Mouse (Mus musculus): Measurements from ENCODE around the gene Cpvl. TPM values are rescaled to one million over a fixed set of nuclear protein-coding genes. Genes with fewer than 3 reads are reported as not detected.

Cpvl gene
- polyA plus RNA-seq, 1 experiment from 2014 or later, result 0.18 TPM

DNA sequence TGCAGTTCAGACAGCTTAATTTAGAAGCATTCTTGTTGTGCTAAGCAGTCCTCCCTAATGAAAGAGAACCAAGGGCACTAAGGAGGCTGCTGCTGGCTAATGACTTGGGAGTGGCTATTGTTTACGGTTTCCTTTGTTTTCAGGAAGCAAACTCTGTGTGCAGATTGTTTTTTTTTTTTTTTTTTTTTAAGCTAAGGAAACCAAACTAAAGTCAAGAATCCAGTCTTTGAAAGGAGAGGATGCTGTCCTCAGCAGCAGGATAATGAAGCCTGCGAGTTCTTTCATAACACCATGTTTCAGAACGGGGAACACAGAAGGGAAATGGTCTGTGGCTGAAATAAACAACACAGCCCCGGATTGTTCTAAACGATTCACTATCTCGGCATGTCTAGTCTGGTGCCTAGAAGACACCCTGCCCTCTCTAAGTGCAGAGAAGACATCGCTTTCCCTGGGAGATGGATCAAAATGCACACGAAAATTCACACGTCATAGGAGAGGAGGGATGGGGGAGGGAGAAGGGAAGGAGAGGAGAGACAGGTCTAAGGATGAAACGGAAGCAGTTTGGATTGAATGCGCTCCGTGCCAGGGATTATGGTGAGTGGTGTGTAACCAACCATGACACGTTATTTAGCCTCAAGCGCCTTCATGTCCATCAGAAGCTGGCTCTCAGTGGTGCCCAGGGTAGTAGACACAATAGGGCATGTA, 97.8 kb downstream of the Cpvl start:
- H3K9me3 ChIP-seq (ENCODE audit: control insufficient read depth, low read length), result no peaks in the 10 kb centered on the region
- peak overlapping the region; percentile 53 for H3K27ac ChIP-seq (replicated peaks; ENCODE audit: low read depth, low read length)
- 2% methylated on average over 14 of the region's 14 CpGs for WGBS
- peaks cover 7% of the 10 kb centered on the region for H3K4me1 ChIP-seq (ENCODE audit: control insufficient read depth, insufficient read depth, low read length)
- H3K36me3 ChIP-seq (ENCODE audit: control insufficient read depth, insufficient read depth, low read length), result no peaks in the 10 kb centered on the region
- ATAC-seq (ENCODE audit: low FRiP score, low TSS enrichment), result peak; percentile 66; the same call in 1 of the 2 replicates
- H3K4me2 ChIP-seq (ENCODE audit: low read length), result peak overlapping the region; percentile 50
- DNase-seq, result peak; percentile 79
- H3K9ac ChIP-seq (replicated peaks; ENCODE audit: low read length), result peak overlapping the region; percentile 41
- H3K4me3 ChIP-seq (replicated peaks; ENCODE audit: low read depth, low read length), result peak overlapping the region; percentile 21
- H3K27me3 ChIP-seq (ENCODE audit: control insufficient read depth, insufficient read depth, low read length), result no peaks in the 10 kb centered on the region

DNA sequence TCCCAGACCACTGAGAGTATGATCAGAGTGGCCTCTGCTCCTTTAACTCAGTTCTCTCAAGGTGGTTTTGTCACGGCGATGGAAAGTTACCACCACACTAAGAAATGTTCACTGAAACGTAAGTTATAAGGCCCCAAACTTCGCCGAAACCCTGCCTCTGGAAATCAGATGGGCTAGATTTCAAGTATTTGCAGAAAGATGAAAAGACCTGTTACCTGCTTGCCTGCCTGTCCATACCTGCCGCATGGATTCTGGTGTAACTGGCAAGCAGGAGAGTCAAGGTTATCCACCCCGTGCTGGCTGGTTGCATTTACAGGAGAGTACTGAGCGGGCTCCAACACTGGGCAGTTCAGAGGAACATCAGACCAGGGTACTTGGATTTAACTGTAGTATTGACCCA, 98.9 kb downstream of the Cpvl start:
- ATAC-seq (ENCODE audit: low FRiP score, low TSS enrichment), result no peak
- Histone ChIP-seq H3K4me2 (ENCODE audit: low read length) (no peak overlapping the region), H3K4me1 (ENCODE audit: control insufficient read depth, insufficient read depth, low read length) (peaks cover 7% of the 10 kb centered on the region), H3K27me3 (ENCODE audit: control insufficient read depth, insufficient read depth, low read length) (no peaks in the 10 kb centered on the region), H3K36me3 (ENCODE audit: control insufficient read depth, insufficient read depth, low read length) (no peaks in the 10 kb centered on the region), H3K9ac (replicated peaks; ENCODE audit: low read length) (no peak overlapping the region), H3K9me3 (ENCODE audit: control insufficient read depth, low read length) (no peaks in the 10 kb centered on the region), H3K27ac (replicated peaks; ENCODE audit: low read depth, low read length) (no peak overlapping the region), H3K4me3 (replicated peaks; ENCODE audit: low read depth, low read length) (no peak overlapping the region)
- WGBS, result 92% methylated on average over 8 of the region's 8 CpGs
- DNase-seq, result no peak

DNA sequence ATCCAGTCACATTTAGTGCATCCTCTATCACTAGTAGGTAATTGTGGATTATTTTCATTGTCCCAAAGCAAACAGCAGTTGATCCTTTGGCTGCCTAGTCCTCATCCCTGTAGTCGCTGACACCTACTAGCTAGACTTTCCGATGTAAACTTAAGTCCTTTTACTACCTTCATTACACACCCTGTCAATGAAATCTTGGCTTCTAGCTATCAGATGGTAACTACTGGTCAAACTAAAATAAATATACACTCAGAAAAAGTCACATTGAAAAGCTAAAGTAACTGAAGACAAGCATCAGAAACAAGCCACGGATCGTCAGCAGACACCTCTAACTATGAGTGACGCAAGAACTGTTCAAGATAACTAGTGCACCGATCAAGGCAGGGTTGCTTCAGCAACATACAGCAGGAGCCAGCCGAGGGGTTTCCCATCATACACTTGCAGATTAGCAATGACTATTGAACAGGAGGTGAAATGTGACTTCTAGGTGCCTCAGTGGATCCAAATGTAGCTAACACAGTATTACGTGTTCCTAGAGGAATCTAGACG, 103.5 kb downstream of the Cpvl start:
- WGBS, result 92% methylated on average over 9 of the region's 9 CpGs

DNA sequence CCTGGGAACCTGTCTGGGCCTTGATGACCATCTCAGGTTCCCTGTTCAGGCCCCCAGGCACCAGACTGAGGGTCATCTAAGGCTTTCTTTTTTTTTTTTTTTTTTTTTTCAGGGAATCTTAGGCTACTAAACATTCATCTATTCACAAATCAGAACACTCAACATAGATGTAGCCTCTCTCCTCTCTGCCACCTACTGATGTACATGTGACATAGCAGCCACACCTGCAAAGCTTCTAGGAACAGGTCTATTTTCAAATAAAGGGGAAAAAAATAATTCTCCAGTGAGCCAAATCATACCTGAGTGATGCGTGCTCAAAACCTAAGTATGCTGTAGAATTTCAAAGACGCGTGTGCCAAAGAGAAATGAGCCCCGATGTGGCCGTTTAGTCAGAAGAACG, 106.6 kb downstream of the Cpvl start:
- Histone ChIP-seq H3K9ac (replicated peaks; ENCODE audit: low read length) (no peak overlapping the region), H3K27ac (replicated peaks; ENCODE audit: low read depth, low read length) (no peak overlapping the region), H3K9me3 (ENCODE audit: control insufficient read depth, low read length) (no peaks in the 10 kb centered on the region), H3K4me2 (ENCODE audit: low read length) (no peak overlapping the region), H3K4me1 (ENCODE audit: control insufficient read depth, insufficient read depth, low read length) (no peaks in the 10 kb centered on the region), H3K4me3 (replicated peaks; ENCODE audit: low read depth, low read length) (no peak overlapping the region), H3K27me3 (ENCODE audit: control insufficient read depth, insufficient read depth, low read length) (no peaks in the 10 kb centered on the region), H3K36me3 (ENCODE audit: control insufficient read depth, insufficient read depth, low read length) (no peaks in the 10 kb centered on the region)
- WGBS, result 97% methylated on average over 6 of the region's 6 CpGs
- ATAC-seq (ENCODE audit: low FRiP score, low TSS enrichment), result no peak
- DNase-seq, result no peak

More for the DNA sequence above, 103.5 kb downstream of the Cpvl start:
- H3K27ac ChIP-seq (replicated peaks; ENCODE audit: low read depth, low read length), result no peak overlapping the region
- H3K9me3 ChIP-seq (ENCODE audit: control insufficient read depth, low read length), result no peaks in the 10 kb centered on the region
- no peak overlapping the region for H3K4me2 ChIP-seq (ENCODE audit: low read length)
- ATAC-seq (ENCODE audit: low FRiP score, low TSS enrichment), result no peak
- H3K27me3 ChIP-seq (ENCODE audit: control insufficient read depth, insufficient read depth, low read length), result no peaks in the 10 kb centered on the region
- H3K4me3 ChIP-seq (replicated peaks; ENCODE audit: low read depth, low read length), result no peak overlapping the region
- no peak overlapping the region for H3K9ac ChIP-seq (replicated peaks; ENCODE audit: low read length)
- DNase-seq, result no peak
- H3K36me3 ChIP-seq (ENCODE audit: control insufficient read depth, insufficient read depth, low read length), result no peaks in the 10 kb centered on the region
- H3K4me1 ChIP-seq (ENCODE audit: control insufficient read depth, insufficient read depth, low read length), result no peaks in the 10 kb centered on the region

DNA sequence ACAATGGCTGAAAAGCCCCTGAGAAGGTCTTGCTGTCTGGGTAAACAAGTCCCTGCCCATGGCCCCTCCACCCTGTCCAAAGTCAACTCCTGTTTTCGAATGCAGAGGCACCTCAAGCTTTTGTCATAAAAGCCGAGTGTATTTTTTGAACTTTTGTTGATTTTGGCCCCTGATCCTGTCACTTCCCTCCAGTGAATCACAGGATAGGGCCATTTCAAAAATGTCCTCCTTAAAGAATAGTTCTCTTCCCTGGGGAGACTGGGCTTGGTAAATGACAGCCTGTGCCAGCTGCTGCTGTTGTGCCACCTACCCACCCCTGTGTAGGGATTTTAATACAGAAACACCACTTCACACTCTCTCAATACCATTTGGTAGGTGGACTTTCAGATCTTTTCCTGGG, 115.5 kb downstream of the Cpvl start:
- Histone ChIP-seq H3K4me3 (replicated peaks; ENCODE audit: low read depth, low read length) (no peak overlapping the region), H3K4me2 (ENCODE audit: low read length) (no peak overlapping the region), H3K36me3 (ENCODE audit: control insufficient read depth, insufficient read depth, low read length) (no peaks in the 10 kb centered on the region), H3K27ac (replicated peaks; ENCODE audit: low read depth, low read length) (no peak overlapping the region), H3K9me3 (ENCODE audit: control insufficient read depth, low read length) (no peaks in the 10 kb centered on the region), H3K9ac (replicated peaks; ENCODE audit: low read length) (no peak overlapping the region), H3K4me1 (ENCODE audit: control insufficient read depth, insufficient read depth, low read length) (no peaks in the 10 kb centered on the region), H3K27me3 (ENCODE audit: control insufficient read depth, insufficient read depth, low read length) (no peaks in the 10 kb centered on the region)
- no peak for ATAC-seq (ENCODE audit: low FRiP score, low TSS enrichment)
- no peak for DNase-seq
- WGBS, result 69% methylated on average over 2 of the region's 2 CpGs

DNA sequence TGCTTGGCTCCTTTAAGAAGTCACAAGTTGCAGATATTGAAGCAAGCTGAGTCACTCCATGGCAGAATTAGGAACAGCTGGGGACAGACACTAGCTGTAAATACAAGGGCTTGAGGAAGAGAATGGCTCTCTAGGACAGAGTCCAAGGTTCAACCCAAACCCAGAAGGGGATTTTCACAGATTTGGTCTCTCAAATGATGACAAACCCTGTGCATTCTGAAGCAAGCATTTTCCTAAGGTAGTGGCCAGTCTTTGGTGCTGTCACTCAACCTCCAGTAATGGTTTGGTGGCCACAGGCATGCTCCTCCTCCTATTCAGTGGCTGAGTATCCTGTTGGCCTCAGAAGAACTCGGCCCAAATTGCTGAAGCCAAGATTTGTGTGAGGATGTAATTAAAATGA, 119.4 kb downstream of the Cpvl start:
- no peaks in the 10 kb centered on the region for H3K9me3 ChIP-seq (ENCODE audit: control insufficient read depth, low read length)
- H3K27ac ChIP-seq (replicated peaks; ENCODE audit: low read depth, low read length), result no peak overlapping the region
- no peak overlapping the region for H3K9ac ChIP-seq (replicated peaks; ENCODE audit: low read length)
- 34% methylated on average over 1 of the region's 1 CpGs for WGBS
- H3K4me3 ChIP-seq (replicated peaks; ENCODE audit: low read depth, low read length), result no peak overlapping the region
- H3K4me2 ChIP-seq (ENCODE audit: low read length), result no peak overlapping the region
- peaks cover 4% of the 10 kb centered on the region; the same call in 1 of the 2 replicates for H3K4me1 ChIP-seq (ENCODE audit: control insufficient read depth, insufficient read depth, low read length)
- ATAC-seq (ENCODE audit: low FRiP score, low TSS enrichment), result no peak
- no peaks in the 10 kb centered on the region for H3K36me3 ChIP-seq (ENCODE audit: control insufficient read depth, insufficient read depth, low read length)
- no peaks in the 10 kb centered on the region for H3K27me3 ChIP-seq (ENCODE audit: control insufficient read depth, insufficient read depth, low read length)
- no peak for DNase-seq

DNA sequence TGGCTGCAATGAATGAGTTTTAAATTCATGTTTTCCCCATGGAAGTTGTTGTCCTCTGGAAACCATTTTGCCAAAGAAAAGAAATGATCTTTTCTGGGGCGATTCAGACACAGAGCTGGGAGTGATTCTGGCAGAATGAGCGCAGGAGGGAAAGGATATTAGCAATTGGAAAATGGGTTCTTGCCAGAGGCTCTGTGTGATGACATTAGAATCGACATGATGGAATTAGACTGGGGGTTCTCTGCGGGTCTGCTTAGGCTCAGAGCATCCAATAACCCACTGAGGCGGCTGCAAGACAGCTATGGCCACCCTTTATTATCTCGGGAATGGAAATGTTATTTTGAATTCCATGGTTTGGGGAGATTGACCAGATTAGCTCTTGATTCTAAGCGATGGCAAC, 120.6 kb downstream of the Cpvl start:
- no peak overlapping the region for H3K4me3 ChIP-seq (replicated peaks; ENCODE audit: low read depth, low read length)
- no peak overlapping the region for H3K9ac ChIP-seq (replicated peaks; ENCODE audit: low read length)
- ATAC-seq (ENCODE audit: low FRiP score, low TSS enrichment), result no peak
- H3K9me3 ChIP-seq (ENCODE audit: control insufficient read depth, low read length), result no peaks in the 10 kb centered on the region
- no peaks in the 10 kb centered on the region for H3K27me3 ChIP-seq (ENCODE audit: control insufficient read depth, insufficient read depth, low read length)
- H3K27ac ChIP-seq (replicated peaks; ENCODE audit: low read depth, low read length), result no peak overlapping the region
- H3K4me1 ChIP-seq (ENCODE audit: control insufficient read depth, insufficient read depth, low read length), result peaks cover 4% of the 10 kb centered on the region; the same call in 1 of the 2 replicates
- H3K36me3 ChIP-seq (ENCODE audit: control insufficient read depth, insufficient read depth, low read length), result no peaks in the 10 kb centered on the region
- no peak overlapping the region for H3K4me2 ChIP-seq (ENCODE audit: low read length)
- 61% methylated on average over 7 of the region's 7 CpGs for WGBS
- DNase-seq, result no peak

DNA sequence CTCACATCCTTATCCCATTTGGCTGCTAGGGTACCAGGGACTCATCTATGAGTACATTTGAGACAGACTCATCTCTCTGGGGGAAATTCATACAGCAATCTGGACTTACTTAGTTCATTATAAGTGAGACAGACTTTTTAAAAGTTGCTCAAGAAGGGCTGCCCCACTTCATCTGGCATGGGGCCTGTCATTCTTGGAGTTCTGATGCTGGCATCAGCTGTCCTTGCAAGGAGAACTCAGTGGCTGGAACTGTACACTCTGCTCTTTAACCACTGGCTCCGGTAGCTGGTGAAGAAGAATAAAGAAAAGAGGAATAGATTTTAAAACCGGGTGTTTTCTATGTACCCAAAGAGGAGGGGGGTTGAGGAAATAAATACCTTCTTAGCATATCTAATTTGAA, 121.7 kb downstream of the Cpvl start:
- Histone ChIP-seq H3K9me3 (ENCODE audit: control insufficient read depth, low read length) (no peaks in the 10 kb centered on the region), H3K4me1 (ENCODE audit: control insufficient read depth, insufficient read depth, low read length) (peaks cover 4% of the 10 kb centered on the region; the same call in 1 of the 2 replicates), H3K4me2 (ENCODE audit: low read length) (no peak overlapping the region), H3K36me3 (ENCODE audit: control insufficient read depth, insufficient read depth, low read length) (no peaks in the 10 kb centered on the region), H3K27me3 (ENCODE audit: control insufficient read depth, insufficient read depth, low read length) (no peaks in the 10 kb centered on the region), H3K9ac (replicated peaks; ENCODE audit: low read length) (no peak overlapping the region), H3K27ac (replicated peaks; ENCODE audit: low read depth, low read length) (no peak overlapping the region), H3K4me3 (replicated peaks; ENCODE audit: low read depth, low read length) (no peak overlapping the region)
- WGBS, result 90% methylated on average over 2 of the region's 2 CpGs
- no peak for ATAC-seq (ENCODE audit: low FRiP score, low TSS enrichment)
- no peak for DNase-seq

Measured in midbrain, embryonic 14.5 days (tissue).